Mouse (Mus musculus) spleen, adult 2 months (tissue): ENCODE measurements around the gene Sema5a. TPM values are rescaled to one million over a fixed set of nuclear protein-coding genes. Genes with fewer than 3 reads are reported as not detected.

Source experiments
- DNase-seq, 2 experiments: peaks; one replicate each; pipeline versions ENCODE4 v3.0.0 to v3.0.0-alpha.2; 2012 to 2021; ENCODE audit warnings: low spot score in 2 of 2, low read depth in 1 of 2
- H3K27ac ChIP-seq: fragments of 200-500 bp; 2 replicates; pipeline ENCODE4 v1.5.1; 2012; ENCODE audit warnings: low read length, inconsistent platforms; ENCODE audit not compliant: insufficient read depth
- H3K27me3 ChIP-seq: fragments of 200-500 bp; 2 replicates; pipeline ENCODE4 v1.6.1; 2012; ENCODE audit warnings: mild to moderate bottlenecking, moderate library complexity, low read length, inconsistent platforms; ENCODE audit not compliant: control insufficient read depth, insufficient read depth
- H3K36me3 ChIP-seq: fragments of 200-500 bp; 2 replicates; pipeline ENCODE4 v1.6.1; 2012; ENCODE audit warnings: mild to moderate bottlenecking, low read length, inconsistent platforms; ENCODE audit not compliant: control insufficient read depth, insufficient read depth
- H3K4me1 ChIP-seq: fragments of 200-500 bp; 2 replicates; pipeline ENCODE4 v1.6.1; 2011; ENCODE audit warnings: inconsistent platforms; ENCODE audit not compliant: control insufficient read depth, insufficient read depth, insufficient read length
- H3K4me3 ChIP-seq: fragments of 200-500 bp; 2 replicates; pipeline ENCODE4 v1.5.1; 2011; ENCODE audit warnings: mild to moderate bottlenecking, inconsistent platforms; ENCODE audit not compliant: insufficient read depth, insufficient read length; ENCODE audit errors: extremely low read depth
- CTCF ChIP-seq: fragments of 200-500 bp; IDR thresholded peaks from 2 replicates; pipeline ENCODE4 v1.5.1; 2011; ENCODE audit warnings: mild to moderate bottlenecking, inconsistent platforms; ENCODE audit not compliant: insufficient read depth, insufficient read length, insufficient replicate concordance; ENCODE audit errors: extremely low read depth
- POLR2A ChIP-seq: fragments of 200-500 bp; IDR thresholded peaks from 2 replicates; pipeline ENCODE4 v1.6.1; 2011; ENCODE audit warnings: low read depth, low read length, inconsistent platforms
- WGBS: fragments of 180-500 bp; shearing (Covaris S2); methylation state at CpG from one replicate; pipeline ENCODE4 v1.1.7; 2018; 5-methylcytosine and 5-hydroxymethylcytosine counted together
- polyA plus RNA-seq: library from polyadenylated mRNA; depleted of rRNA; stranded (reverse); fragments of >200 nt; gene quantifications from 2 replicates; pipeline ENCODE4 v1.2.3, GENCODE M21; 2012

Gene Sema5a
- polyA plus RNA-seq, 1 experiment = 5.4 TPM

DNA sequence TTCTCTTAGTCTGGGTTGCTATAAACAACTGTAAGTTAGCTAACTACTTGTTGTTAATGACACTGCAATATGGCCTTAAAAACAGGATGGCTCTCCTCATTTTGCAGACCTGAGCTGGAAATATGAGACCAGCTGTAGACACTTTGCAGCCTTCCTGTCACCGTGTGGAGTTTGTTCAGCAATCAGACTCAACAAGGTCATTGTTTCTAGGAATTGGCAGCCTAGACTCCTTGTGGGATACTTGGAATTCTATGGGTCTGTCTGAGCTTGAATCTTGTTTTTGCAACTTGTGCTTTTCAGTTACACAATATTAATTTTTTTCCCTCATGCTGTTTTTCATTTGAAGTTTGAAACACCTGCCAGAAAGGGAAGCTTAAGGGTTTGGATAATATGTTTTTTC lies 250.3 kb downstream of the Sema5a start:
- Histone ChIP-seq H3K4me3 (no peak overlapping the region), H3K27ac (no peak overlapping the region), H3K27me3 (no peaks in the 10 kb centered on the region), H3K36me3 (no peaks in the 10 kb centered on the region), H3K4me1 (no peaks in the 10 kb centered on the region)
- no peak for DNase-seq
- TF ChIP-seq CTCF (no peak), POLR2A (no peak)
- 15% methylated on average over 1 of the region's 1 CpGs for WGBS

DNA sequence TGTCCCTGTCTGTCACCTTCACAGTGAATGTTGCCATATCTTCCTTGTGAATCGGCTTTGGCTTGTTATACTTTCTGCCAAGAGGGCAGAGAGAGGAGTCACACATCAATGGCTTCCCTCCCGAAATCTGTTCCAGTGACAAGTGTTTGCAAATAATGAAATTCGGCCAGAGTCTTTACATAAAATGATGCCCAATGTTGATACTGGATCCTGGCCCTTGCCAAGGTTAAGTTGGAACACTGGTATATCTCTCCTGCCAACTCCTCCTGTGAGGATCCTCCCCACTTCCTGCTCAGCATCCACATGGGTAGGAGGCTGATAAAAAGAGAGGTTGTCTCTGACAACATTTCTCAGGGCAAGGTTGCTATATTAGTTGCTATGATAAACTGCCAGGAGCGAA lies 252.3 kb downstream of the Sema5a start:
- no peak for TF ChIP-seq CTCF
- no peak for TF ChIP-seq POLR2A
- Histone ChIP-seq H3K4me3 (no peak overlapping the region), H3K4me1 (no peaks in the 10 kb centered on the region), H3K36me3 (no peaks in the 10 kb centered on the region), H3K27me3 (no peaks in the 10 kb centered on the region), H3K27ac (no peak overlapping the region)
- 83% methylated on average over 4 of the region's 4 CpGs for WGBS
- DNase-seq = no peak

DNA sequence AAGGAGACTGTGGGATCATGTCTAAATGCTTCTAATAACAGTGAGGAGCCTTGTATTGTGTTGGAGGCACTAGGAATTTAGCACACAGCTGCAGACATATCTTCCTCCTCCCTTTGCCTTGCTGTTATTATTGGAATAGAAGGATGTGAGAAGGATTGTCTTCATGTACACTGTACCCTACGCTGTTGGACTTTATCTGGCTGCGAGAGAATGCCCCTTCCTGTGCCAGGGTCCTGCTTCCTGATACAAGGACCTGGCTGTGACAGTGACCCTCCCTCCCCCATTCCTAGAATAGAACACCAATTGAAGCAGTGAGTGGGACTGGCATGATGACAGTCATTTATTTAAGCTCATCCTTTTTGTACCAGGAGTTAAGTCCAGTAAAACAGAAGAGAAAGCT lies 261.3 kb downstream of the Sema5a start:
- no peaks in the 10 kb centered on the region for H3K27me3 ChIP-seq
- no peak for DNase-seq
- no peak for TF ChIP-seq POLR2A
- no peak for TF ChIP-seq CTCF
- no peak overlapping the region for H3K27ac ChIP-seq
- 65% methylated on average over 2 of the region's 2 CpGs for WGBS
- no peaks in the 10 kb centered on the region for H3K4me1 ChIP-seq
- H3K36me3 ChIP-seq = no peaks in the 10 kb centered on the region
- H3K4me3 ChIP-seq = no peak overlapping the region

DNA sequence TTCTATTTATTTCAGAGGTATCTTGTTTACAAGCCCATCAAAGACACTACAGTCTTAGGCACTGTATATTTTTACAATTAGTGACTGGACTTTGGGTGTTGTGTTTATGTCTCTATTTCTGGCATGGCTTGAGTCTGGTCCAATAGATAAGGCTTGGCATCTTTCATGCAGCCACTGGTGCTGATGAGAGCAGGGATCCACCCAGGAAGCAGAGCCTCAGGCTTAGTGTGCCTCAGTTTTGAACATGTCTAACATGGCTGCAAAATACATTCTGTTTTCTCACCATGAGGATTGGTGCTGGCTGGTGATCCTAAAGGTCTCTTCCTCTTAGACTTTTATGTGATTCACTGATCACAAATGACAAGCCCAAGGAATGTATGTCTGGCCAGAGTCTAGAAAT lies 263.7 kb downstream of the Sema5a start:
- Histone ChIP-seq H3K27ac (no peak overlapping the region), H3K36me3 (no peaks in the 10 kb centered on the region), H3K27me3 (no peaks in the 10 kb centered on the region), H3K4me1 (no peaks in the 10 kb centered on the region), H3K4me3 (no peak overlapping the region)
- no peak for DNase-seq
- TF ChIP-seq CTCF (no peak), POLR2A (no peak)

DNA sequence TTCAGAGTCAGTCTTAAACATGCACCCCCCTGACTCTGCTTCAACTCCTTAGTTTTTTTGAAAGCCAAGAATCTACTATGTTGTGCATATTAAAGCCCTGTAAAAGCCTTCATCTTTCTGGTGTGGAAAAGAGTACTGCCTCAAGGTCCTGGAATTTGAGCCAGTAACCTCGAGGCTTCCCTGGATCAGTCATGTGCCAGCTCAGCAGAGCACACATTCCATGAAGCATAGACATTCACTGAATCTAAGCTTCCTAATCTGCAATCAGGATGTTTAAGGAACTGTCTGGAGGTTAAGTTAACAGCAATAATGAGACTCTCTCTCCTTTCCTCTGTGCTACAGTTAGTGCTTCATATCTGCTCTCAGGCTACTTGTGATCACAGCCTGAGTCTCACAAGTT lies 270.3 kb downstream of the Sema5a start:
- no peak for DNase-seq
- Histone ChIP-seq H3K36me3 (no peaks in the 10 kb centered on the region), H3K4me3 (no peak overlapping the region), H3K27ac (no peak overlapping the region), H3K4me1 (no peaks in the 10 kb centered on the region), H3K27me3 (no peaks in the 10 kb centered on the region)
- TF ChIP-seq CTCF (no peak), POLR2A (no peak)
- 55% methylated on average over 1 of the region's 1 CpGs for WGBS

DNA sequence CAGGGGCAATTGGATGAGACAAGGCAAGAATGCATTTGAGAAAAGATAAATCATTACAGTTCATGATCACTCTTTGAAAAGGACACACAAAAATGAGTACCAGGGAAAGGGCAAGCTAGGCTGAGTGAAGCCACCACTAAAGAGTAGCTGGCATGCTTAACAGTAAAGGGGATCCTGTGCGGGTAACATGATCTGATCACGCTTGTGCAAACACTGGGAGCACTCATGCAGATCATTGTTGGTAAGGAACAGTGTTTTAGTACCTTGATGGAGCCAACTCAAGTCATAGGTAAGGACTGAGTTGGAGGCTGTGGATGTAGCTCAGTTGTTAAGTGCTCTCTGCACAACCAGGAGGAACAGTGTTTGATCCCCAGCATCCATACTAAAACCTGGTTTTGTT lies 273.3 kb downstream of the Sema5a start:
- H3K4me1 ChIP-seq = no peaks in the 10 kb centered on the region
- no peak overlapping the region for H3K4me3 ChIP-seq
- H3K27ac ChIP-seq = no peak overlapping the region
- 87% methylated on average over 2 of the region's 2 CpGs for WGBS
- no peak for DNase-seq
- no peaks in the 10 kb centered on the region for H3K27me3 ChIP-seq
- no peak for TF ChIP-seq POLR2A
- no peak for TF ChIP-seq CTCF
- H3K36me3 ChIP-seq = no peaks in the 10 kb centered on the region

DNA sequence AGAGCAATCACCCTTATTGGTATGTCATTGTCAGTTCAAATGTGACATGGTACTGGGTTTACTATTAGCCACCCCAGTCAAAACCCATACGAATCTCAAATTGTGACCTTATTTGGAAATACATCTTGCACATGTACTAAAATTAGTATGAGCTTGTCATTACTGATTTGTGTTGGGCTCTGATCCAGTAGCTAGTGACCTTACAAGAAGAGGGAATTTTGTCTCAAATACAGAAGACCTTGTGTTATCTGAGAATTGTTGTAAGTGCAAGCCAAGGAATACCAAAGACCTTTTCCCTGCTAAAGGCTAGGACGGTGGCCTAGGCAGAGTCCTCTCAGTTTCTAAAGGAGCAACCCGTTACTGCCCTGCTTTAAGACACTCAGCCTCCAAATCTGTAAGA lies 287.9 kb downstream of the Sema5a start:
- Histone ChIP-seq H3K4me3 (no peak overlapping the region), H3K27ac (no peak overlapping the region), H3K4me1 (no peaks in the 10 kb centered on the region), H3K27me3 (no peaks in the 10 kb centered on the region), H3K36me3 (no peaks in the 10 kb centered on the region)
- WGBS = 83% methylated on average over 3 of the region's 3 CpGs
- DNase-seq = no peak
- no peak for TF ChIP-seq CTCF
